Mouse (Mus musculus) neural tube, embryonic 15.5 days (tissue): ENCODE measurements at regions not wholly inside any gene's neighbourhood (a gene's known extent, or its start where the extent isn't known, plus 50 kb on each side); places are given as distances from the start of the nearest gene placed in this dataset.
"Not testable (repeated sequence)": the region's sequence is repeated elsewhere in the genome, so short reads cannot be mapped to it uniquely, and the experiment has no call there.

Experiments used
- ATAC-seq: fragments of 200-750 bp; cut with Nextera tagmentation; 2 replicates; pipeline ENCODE4 v1.8.0; 2017; ENCODE audit warnings: mild to moderate bottlenecking, moderate TSS enrichment, moderate library complexity; ENCODE audit not compliant: low FRiP score
- H3K27ac ChIP-seq: fragments of 300-500 bp; sonication (generic); replicated peaks from 2 replicates; pipeline ENCODE4 v1.5.1; 2015; ENCODE audit warnings: mild to moderate bottlenecking, inconsistent platforms
- H3K27me3 ChIP-seq: fragments of 300-500 bp; sonication (generic); replicated peaks from 2 replicates; pipeline ENCODE4 v1.6.1; 2015; ENCODE audit warnings: inconsistent platforms
- H3K36me3 ChIP-seq: fragments of 300-500 bp; sonication (generic); 2 replicates; pipeline ENCODE4 v1.6.1; 2015; ENCODE audit warnings: inconsistent platforms
- H3K4me1 ChIP-seq: fragments of 300-500 bp; sonication (generic); 2 replicates; pipeline ENCODE4 v1.6.1; 2015; ENCODE audit warnings: inconsistent platforms
- H3K4me2 ChIP-seq: fragments of 300-500 bp; sonication (generic); 2 replicates; pipeline ENCODE4 v1.6.1; 2015; ENCODE audit warnings: inconsistent platforms, mild to moderate bottlenecking, moderate library complexity
- H3K4me3 ChIP-seq: fragments of 300-500 bp; sonication (generic); replicated peaks from 2 replicates; pipeline ENCODE4 v1.5.1; 2015; ENCODE audit warnings: mild to moderate bottlenecking, inconsistent platforms
- H3K9ac ChIP-seq: fragments of 300-500 bp; sonication (generic); replicated peaks from 2 replicates; pipeline ENCODE4 v1.6.1; 2015; ENCODE audit warnings: mild to moderate bottlenecking, inconsistent platforms
- H3K9me3 ChIP-seq: fragments of 300-500 bp; sonication (generic); replicated peaks from 2 replicates; pipeline ENCODE4 v1.6.1; 2016; ENCODE audit warnings: inconsistent platforms
- WGBS: fragments of 180-500 bp; shearing (Covaris S2); methylation state at CpG from one replicate; pipeline ENCODE4 v1.1.7; 2015; ENCODE audit warnings: mixed read lengths; 5-methylcytosine and 5-hydroxymethylcytosine counted together

DNA sequence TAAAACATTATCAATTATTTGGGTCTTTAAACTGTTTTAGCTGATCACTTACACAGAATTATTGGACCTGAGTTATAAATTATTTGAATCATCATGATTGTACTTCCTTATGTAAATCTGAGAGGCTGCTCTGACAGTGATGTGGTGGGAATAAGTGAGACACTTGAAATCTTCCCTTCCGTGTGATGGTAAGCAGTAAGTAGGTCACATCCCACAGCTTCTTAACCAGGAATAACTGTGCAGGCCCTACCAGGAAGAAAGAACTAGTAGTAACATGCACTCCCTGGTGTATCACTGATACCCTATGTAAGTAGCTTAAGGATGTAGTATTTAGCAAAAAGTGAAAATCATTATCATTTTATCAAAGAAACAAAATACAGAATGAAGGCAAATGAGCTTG lies 83.5 kb downstream of the Foxa2 start:
- 97% methylated on average over 1 of the region's 1 CpGs for WGBS
- H3K36me3 ChIP-seq, H3K27me3 ChIP-seq, H3K27ac ChIP-seq, H3K4me3 ChIP-seq, H3K4me1 ChIP-seq, H3K9ac ChIP-seq, H3K4me2 ChIP-seq, ATAC-seq, H3K9me3 ChIP-seq: not testable (repeated sequence)

DNA sequence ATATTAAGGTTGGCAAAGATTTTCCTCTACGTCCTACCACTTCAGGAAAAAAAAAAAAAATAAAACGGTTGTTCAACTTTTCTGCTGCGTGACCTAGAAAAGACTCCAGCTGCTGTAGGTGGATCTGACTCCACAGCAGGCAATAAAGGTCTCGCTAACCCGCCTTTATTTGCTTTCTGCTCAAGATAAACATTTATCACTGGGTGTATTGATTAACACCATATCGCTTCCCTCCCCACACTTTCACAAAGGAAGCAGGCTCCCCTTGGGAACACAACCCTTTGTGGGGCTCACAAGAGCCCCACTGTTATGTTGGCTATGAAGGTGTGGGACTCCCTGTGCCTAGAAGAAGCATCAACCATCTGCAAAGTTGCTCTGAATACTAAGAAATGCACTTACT lies 85.1 kb downstream of the Foxa2 start:
- H3K36me3 ChIP-seq, result no peaks in the 10 kb centered on the region
- 54% methylated on average over 6 of the region's 6 CpGs for WGBS
- no peaks in the 10 kb centered on the region for H3K27me3 ChIP-seq
- H3K9ac ChIP-seq, result no peak overlapping the region
- H3K9me3 ChIP-seq, result no peaks in the 10 kb centered on the region
- no peak overlapping the region for H3K27ac ChIP-seq
- H3K4me3 ChIP-seq, result no peak overlapping the region
- no peaks in the 10 kb centered on the region for H3K4me1 ChIP-seq
- no peak overlapping the region for H3K4me2 ChIP-seq
- no peak for ATAC-seq

DNA sequence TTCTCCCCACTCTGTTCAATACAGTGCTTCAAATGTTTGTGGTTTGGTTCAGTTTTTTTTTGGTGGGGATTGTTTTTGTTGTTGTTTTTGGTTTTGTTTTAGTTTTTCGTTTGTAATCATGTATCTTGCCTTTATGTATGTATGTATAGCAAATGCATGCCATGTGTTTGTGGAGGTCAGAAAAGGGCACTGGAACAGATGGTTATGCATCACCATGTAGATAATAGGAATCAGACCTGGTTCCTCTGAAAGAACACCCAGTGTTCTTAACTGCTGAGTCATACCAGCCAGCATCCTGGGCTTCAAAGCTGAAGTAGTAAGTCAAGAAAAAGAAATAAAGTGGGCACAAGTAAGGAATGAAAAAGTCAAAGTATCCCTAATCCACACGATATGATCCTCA lies 92.6 kb downstream of the Foxa2 start:
- Histone ChIP-seq H3K36me3 (no peaks in the 10 kb centered on the region), H3K9me3 (no peaks in the 10 kb centered on the region), H3K4me2 (no peak overlapping the region), H3K9ac (no peak overlapping the region), H3K4me3 (no peak overlapping the region), H3K27ac (no peak overlapping the region), H3K4me1 (0 out of 2 replicates have a peak, but pooled peaks cover 4% of the 10 kb centered on the region), H3K27me3 (no peaks in the 10 kb centered on the region)
- no peak for ATAC-seq
- WGBS, result 77% methylated on average over 2 of the region's 2 CpGs

DNA sequence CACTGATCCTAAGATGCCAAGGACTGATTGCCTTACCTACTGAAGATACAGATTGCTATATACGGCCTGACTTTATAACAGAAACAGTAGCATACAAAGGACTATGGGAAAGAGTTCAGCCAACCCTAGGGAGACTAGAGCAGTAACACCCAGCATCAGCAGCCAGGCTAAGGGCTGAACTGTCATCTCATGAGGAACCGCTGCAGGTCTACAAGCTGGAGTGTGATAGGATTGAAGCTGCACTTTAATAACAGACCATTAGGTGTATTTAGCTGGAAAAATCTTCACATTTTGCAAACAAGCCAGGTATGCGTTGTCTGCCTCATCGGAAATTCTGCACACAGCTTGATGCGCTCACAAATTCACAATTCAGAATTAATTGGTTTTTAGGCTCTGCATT lies 95.5 kb downstream of the Foxa2 start:
- no peak overlapping the region for H3K4me2 ChIP-seq
- H3K4me3 ChIP-seq, result no peak overlapping the region
- WGBS, result 71% methylated on average over 5 of the region's 5 CpGs
- H3K36me3 ChIP-seq, result no peaks in the 10 kb centered on the region
- H3K27me3 ChIP-seq, result no peaks in the 10 kb centered on the region
- H3K9me3 ChIP-seq, result no peaks in the 10 kb centered on the region
- ATAC-seq, result peak; percentile 17; the same call in 1 of the 2 replicates
- H3K27ac ChIP-seq, result no peak overlapping the region
- H3K9ac ChIP-seq, result no peak overlapping the region
- H3K4me1 ChIP-seq, result 0 out of 2 replicates have a peak, but pooled peaks cover 4% of the 10 kb centered on the region

DNA sequence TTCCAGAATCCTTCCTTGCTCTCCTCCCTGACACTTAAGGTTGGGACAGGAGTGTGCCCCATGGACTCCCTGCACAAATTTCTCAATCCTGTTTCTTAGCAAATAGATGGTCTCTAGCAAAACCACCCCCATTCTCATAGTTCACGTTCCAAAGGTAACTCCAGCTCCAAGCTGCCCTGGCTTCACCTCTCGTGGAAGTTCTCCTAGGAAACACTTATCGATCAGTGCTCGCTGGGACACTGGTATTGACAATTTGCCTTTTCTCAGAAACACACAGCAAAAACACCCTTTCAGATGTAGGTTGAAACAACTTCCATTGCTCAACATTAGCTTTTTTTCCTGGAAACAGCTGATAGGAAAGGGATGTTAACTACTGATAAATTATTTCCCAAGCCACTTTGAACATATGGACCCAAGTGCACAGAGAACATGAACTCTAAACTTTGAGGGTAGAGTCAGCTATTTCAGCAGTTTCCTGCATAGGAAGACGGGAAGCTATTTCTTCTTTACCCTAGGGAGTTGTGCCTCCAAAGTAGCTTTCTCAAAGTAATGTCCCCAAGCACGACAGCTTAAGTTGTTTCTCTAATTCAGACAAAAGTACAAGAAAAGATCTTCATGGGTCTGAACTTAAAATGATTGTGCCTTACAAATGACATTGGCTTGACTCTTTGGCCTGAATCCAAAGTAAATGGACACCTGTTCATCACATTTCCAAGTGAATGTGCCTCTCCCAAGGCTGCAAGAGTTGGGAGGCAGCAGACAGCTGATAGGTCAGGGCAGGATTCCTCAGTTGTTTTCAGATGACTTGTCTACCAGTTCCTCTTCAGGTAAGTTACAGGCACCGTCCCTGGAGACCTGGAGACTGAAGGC lies 102.4 kb downstream of the Foxa2 start:
- no peak overlapping the region for H3K4me3 ChIP-seq
- H3K27ac ChIP-seq, result no peak overlapping the region
- no peak for ATAC-seq
- WGBS, result 84% methylated on average over 7 of the region's 7 CpGs
- no peak overlapping the region for H3K9ac ChIP-seq
- H3K36me3 ChIP-seq, result no peaks in the 10 kb centered on the region
- H3K27me3 ChIP-seq, result no peaks in the 10 kb centered on the region
- H3K4me1 ChIP-seq, result no peaks in the 10 kb centered on the region
- no peak overlapping the region for H3K4me2 ChIP-seq
- H3K9me3 ChIP-seq, result no peaks in the 10 kb centered on the region

DNA sequence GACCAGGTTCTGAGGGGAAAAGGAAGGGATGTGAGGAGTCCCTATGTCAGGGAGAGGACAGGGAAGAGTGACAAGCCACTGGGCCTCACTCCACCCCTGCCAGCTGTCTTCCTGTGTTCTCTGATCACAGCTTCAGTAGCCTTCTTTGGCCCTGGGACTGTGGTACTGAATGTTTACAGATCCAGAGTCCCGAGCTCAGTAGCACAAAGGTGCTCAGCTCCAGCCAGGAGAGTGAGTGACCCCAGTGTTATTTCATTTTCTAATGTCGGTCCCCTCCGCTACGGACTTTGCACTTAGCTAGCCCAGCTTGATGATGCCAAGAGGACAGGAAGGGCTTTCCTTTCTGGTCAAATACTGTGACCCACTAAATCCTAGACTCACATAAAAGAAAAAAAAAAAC lies 104.2 kb downstream of the Foxa2 start:
- no peak for ATAC-seq

DNA sequence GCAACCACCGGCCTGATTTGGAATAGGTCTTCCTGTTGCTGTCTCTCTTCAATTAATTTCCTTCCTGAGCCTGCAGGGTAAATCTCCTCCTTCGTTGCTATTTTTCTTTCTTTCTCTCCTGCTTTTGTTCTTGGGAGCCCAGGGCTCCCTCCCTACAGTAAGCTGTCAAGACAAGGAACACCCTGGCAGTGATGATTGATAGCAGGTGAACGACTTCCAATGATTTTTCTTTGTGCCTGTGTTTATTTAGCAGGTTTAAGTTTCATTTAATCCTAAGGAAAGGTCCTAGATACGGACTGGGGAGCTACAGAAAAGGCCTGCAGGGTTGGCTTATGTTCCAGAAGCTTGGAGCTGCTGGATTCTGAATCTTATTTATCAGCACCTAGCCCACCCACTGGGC lies 105.5 kb downstream of the Foxa2 start:
- 41% methylated on average over 4 of the region's 4 CpGs for WGBS
- H3K9ac ChIP-seq, result no peak overlapping the region
- no peaks in the 10 kb centered on the region for H3K36me3 ChIP-seq
- no peaks in the 10 kb centered on the region for H3K4me1 ChIP-seq
- no peak overlapping the region for H3K4me2 ChIP-seq
- H3K9me3 ChIP-seq, result no peaks in the 10 kb centered on the region
- ATAC-seq, result no peak
- H3K27ac ChIP-seq, result no peak overlapping the region
- H3K27me3 ChIP-seq, result no peaks in the 10 kb centered on the region
- H3K4me3 ChIP-seq, result no peak overlapping the region

More for the DNA sequence above, 104.2 kb downstream of the Foxa2 start:
- Histone ChIP-seq H3K9ac (no peak overlapping the region), H3K4me3 (no peak overlapping the region), H3K27ac (no peak overlapping the region), H3K4me2 (no peak overlapping the region), H3K9me3 (no peaks in the 10 kb centered on the region), H3K4me1 (no peaks in the 10 kb centered on the region), H3K36me3 (no peaks in the 10 kb centered on the region), H3K27me3 (no peaks in the 10 kb centered on the region)
- 80% methylated on average over 4 of the region's 4 CpGs for WGBS

DNA sequence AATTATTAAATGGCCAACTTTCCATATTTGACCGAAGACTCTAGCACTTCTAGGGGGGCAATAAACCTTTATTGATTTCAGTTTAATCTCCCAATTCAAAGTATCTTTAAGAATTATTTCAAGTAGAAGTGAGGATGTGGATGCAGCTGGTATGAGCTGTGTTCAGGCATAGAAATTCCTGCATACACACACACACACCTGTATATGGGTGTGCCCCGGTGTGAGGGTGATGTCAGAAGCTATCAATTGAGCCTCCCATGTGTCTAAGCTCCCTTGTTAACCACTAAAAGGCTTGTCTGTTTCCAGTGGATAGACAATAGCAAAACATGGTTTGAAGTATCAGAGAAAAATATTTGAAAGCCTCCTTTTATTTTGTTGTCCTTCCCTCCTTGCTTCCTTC lies 114.3 kb downstream of the Foxa2 start:
- no peaks in the 10 kb centered on the region for H3K9me3 ChIP-seq
- WGBS, result 91% methylated on average over 2 of the region's 2 CpGs
- no peaks in the 10 kb centered on the region for H3K36me3 ChIP-seq
- no peak overlapping the region for H3K9ac ChIP-seq
- H3K4me1 ChIP-seq, result 0 out of 2 replicates have a peak, but pooled peaks cover 2% of the 10 kb centered on the region
- H3K27me3 ChIP-seq, result no peaks in the 10 kb centered on the region
- no peak for ATAC-seq
- H3K4me3 ChIP-seq, result no peak overlapping the region
- H3K27ac ChIP-seq, result no peak overlapping the region
- H3K4me2 ChIP-seq, result no peak overlapping the region

DNA sequence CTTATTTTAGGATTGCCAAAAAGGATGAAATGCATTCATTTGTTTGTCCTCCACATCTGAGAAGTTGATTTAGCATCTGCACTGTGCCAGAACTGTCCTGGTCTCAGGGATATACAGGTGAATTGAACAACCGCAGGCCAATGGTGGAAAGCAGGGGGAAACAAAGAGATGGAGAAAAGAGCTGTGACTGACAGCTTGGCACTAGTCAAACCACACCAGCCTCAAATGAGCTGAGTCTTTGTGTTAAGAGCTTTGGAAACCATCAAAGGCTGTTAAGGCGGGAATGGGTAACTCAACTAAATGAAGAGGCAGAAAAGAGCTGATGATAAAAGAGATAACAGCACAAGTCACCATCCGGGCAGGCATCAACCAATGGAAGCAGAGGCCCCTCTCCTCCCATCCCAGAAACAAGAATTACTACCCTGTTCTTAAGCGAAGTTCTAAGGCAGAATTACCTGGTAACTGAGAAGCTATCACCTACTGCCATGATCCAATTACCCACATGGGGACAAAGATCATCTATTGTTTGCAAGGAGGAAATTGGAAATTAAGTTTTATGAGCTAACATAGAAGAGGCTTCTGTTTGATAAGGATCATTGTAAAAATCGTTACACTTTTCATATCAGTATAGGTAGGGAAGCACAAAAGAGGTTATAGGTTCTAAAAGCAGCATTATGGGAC lies 117.6 kb downstream of the Foxa2 start:
- Histone ChIP-seq H3K9me3 (no peaks in the 10 kb centered on the region), H3K4me2 (no peak overlapping the region), H3K4me1 (0 out of 2 replicates have a peak, but pooled peaks cover 2% of the 10 kb centered on the region), H3K9ac (no peak overlapping the region), H3K27ac (no peak overlapping the region), H3K4me3 (no peak overlapping the region), H3K27me3 (no peaks in the 10 kb centered on the region), H3K36me3 (no peaks in the 10 kb centered on the region)
- whole genome bisulfite sequencing, result 54% methylated on average over 5 of the region's 5 CpGs
- ATAC-seq, result no peak

DNA sequence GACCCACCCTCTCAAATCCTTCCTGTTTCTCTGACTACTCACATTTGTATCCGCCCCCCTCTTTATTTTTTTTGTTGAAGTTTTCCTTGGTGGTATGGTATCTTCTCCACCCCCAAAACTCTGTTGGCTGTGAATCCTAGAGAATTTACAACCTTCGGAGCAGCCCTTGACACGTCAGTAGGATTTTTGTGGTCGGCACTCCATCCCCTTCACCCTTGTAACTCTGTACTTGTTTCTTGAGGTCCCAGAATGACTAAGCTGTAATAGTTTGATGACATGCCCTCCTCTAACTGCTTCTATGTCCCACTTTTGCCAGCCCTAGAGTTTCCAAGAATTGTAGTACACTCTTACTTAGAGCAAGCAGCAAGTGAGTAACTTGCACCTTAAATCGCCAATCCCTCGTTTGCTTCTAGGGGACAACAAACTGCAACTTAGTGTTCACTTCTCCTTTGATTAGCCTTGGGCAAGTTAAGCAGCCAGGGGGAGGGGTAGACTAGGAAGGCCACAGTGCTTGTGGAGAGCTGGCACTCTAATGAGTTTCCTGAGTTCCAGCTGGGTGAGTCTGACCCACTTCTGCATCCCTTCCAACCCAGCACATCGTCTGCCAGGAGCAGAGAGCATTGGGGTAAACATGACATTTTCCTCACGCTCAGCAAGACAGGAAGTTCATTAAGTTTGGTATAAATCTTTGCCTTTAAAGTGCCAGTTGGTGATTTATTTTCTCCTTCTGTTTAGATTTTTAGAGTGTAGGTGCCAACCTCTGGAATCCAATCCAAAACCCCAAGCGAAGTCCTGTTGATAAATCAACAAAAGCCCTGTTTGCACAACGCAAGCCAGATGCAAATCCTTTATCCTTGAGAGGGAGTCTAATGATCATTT lies 118.7 kb downstream of the Foxa2 start:
- Histone ChIP-seq H3K27ac (no peak overlapping the region), H3K36me3 (no peaks in the 10 kb centered on the region), H3K4me3 (no peak overlapping the region), H3K4me1 (0 out of 2 replicates have a peak, but pooled peaks cover 2% of the 10 kb centered on the region), H3K9ac (no peak overlapping the region), H3K27me3 (no peaks in the 10 kb centered on the region), H3K9me3 (no peaks in the 10 kb centered on the region), H3K4me2 (no peak overlapping the region)
- peak; percentile 78; the same call in 1 of the 2 replicates for ATAC-seq
- 48% methylated on average over 10 of the region's 10 CpGs for WGBS

DNA sequence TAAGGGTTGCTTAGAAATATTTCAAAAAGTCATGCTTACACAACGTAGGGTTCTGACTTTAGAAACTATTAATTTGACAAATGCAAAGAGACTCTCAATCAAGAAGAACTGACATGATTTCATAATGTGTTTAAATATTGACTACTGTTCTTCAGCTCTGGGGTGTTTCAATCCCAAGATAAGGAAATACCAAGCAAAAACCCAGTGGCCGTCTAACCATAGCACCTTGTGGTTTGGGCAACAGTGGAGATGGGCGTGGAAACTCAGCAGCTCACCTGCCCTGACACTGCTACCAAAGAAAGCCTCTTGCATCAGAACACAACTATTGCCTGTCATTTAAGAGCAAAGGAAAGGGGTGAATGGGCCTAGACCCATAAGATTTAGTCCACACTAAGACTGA lies 119.9 kb downstream of the Foxa2 start:
- Histone ChIP-seq H3K4me1 (0 out of 2 replicates have a peak, but pooled peaks cover 2% of the 10 kb centered on the region), H3K27me3 (no peaks in the 10 kb centered on the region), H3K27ac (no peak overlapping the region), H3K9me3 (no peaks in the 10 kb centered on the region), H3K4me3 (no peak overlapping the region), H3K9ac (no peak overlapping the region), H3K36me3 (no peaks in the 10 kb centered on the region), H3K4me2 (no peak overlapping the region)
- WGBS, result 89% methylated on average over 3 of the region's 3 CpGs
- no peak for ATAC-seq
